Mouse (Mus musculus) lung, postnatal 10 days (tissue): Measurements from ENCODE around the gene Srrm4.

ENCODE experiments used
- DNase-seq: peaks from one replicate; pipeline ENCODE4 v3.0.0; 2021

Gene Srrm4

DNA sequence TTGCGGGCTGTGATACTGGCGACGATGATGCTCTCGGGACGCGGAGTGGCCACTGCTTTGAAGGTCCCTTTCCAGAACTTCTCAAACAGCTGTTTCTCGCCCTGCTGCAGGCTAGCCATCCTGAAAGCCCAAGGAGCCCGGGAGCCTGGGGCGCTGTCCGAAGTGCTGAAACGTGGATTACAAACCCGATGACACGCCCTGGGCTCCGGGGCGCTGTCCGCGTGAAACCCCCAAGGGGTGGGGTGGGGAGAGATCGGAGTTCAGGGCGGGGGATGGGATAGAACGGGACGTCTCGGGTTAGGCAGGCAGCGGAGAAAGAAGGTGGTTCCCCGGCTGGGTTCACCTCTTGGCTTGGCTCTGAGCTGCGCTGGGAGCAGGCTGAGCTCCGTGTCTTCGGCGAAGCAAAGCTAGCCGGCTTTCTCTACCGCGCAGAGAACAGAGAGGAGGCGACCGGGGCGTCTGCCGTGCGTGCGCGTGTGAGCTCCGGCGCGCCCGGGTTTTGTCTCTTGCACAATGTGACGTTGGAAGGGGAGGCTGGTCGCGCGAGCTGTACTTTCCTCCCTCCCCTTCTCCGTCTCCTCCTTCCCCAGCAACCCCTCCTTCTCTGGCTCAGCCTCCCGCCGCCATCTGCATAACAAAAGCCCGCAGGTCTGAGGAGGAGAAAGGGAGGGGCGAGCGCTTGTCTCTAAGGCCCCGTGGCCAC is at the start of gene Srrm4:
Srrm4 (minus strand) TSS at position 472 of the 703 bp plus-strand sequence.
- DNase-seq = peak; percentile 71

DNA sequence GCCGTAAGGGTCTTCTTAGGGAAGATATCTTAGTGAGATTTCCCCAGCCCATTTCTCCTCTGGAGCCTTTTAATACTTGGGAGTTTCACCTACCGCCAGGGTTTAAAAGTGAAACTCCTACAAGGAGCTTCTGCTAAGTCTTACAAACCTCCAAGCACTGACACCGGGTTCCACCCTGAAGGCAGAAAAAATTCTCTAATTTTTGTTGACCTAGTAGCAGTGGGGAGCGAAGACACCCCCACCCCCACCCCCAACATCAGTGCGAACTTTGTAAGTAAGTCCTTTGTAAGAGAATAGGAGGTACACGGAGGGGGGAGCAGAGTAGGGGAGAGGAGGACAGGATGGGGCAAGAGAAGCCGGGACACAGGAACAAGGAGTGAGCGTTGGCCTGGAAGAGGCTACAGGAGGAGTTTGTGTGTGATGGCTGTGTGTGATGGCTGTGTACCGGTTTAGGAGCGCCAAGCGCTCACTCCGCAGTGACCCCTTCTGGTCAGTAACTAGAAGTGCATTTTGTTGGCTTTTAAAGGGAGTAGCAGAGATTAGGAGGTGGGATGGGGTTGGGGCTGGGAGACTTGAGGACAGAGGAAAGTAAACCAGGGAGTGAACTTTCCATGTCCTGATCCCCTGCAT is 1.3 kb upstream of the Srrm4 start:
- DNase-seq = peak; percentile 18

DNA sequence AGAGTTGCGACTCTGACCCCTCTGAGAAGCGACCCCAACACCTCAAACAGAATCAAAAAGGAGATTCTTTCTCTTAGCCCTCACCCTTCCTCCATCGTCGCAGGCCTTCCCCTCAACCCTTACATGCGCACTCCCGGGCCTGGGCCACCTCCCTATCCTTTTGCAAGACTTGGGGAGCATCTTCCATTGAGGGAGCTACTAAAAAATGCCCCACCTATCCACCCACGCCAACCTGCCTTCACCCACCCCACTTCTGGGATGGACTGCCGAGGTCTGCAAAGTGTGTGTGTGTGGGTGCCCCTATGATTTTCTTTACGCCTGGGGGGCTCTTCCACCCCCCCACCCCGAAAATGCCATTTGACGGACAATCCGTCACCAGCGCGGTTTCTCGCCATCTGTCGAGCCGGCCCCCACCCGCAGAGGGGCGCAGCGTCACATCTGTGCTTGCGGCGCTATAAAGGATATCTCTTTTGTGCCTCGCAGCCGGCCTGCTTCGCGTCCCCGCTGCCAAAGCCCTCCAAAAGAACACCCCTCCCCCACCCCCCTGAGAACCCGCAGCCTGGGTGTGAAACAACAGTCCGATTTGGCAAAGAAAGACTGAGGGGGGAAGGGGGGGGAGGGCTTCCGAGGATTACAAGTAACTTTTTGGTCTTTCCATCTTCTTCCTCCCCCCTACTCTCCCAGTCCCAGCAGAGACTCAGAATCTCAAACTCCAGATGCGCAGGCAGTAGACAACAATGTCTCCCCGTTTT is 608 bp upstream of the Srrm4 start:
- DNase-seq = no peak

DNA sequence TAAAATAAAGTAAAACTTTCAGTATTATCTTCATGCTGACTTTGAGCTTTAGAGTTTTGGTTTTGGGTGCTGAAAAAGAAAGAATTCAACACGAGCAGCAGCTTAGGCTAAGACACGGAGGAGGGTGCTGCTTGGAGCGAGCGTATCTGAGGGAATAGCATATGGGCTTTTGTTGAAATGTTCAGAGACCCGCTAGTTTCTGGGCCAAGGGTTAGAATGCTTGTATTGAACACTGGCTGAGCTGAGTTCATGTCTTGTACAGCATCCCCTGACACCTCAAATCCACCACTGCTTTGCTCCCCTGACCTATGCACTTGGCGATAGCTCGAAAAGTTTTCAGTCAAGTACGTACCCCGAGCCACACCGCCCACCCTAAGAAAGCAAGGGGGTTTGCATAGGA is 919 bp downstream of the Srrm4 start:
- DNase-seq = no peak

DNA sequence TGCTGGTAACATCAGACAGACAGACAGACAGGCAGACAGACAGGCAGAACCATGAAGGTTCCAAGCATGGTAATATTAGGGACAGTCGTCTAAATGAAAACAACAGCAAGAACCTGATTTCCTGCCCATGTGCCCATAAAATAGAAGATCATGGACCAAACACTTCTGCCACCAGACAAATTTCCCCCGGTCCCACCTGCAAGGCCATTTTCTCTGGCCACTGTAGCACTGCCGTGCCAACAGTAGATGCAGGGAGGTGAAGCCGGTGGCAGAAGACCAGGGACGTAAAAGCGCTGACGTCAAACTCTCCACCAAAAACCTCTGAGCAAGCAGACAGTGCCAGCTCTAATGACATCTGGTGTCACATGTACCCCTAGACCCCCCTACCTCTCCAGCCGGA is 2.0 kb downstream of the Srrm4 start:
- DNase-seq = no peak

DNA sequence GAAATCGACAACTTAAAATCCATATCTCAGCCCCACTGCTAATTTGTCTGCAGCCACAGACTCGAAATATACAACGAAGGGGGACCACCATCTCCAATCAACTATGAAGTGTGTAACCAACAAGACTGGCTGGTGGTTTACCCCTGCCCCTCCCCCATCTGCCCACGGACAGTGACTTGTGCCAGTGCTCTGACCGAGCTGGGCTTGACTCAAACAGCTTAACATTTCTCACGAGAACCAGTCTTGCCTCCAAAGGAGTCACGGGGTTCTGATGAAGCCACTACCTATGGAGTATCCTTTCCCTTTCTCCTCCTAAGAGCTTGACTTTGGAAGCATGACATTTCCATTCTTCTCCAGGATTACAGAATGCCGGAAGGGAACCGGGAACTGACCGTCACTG is 2.8 kb downstream of the Srrm4 start:
- no peak for DNase-seq

DNA sequence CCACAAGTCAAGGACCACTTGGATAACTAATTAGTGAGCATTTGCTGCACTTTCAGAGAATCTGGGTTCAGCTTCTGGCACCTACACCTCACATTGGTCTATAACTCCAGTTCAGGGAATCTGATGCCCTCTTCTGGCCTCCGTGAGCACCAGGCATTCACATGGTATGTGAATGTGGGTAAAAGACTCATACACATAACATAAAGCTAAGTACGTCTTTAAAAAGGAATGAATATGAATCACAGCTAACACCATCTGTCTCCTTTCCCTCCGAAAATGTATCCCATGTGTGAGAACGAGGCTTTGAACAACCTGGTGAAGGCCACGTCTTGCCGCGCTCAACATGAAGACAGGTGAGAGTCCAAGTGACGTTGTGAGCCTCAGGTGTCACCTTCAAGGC is 12.1 kb downstream of the Srrm4 start:
- no peak for DNase-seq

DNA sequence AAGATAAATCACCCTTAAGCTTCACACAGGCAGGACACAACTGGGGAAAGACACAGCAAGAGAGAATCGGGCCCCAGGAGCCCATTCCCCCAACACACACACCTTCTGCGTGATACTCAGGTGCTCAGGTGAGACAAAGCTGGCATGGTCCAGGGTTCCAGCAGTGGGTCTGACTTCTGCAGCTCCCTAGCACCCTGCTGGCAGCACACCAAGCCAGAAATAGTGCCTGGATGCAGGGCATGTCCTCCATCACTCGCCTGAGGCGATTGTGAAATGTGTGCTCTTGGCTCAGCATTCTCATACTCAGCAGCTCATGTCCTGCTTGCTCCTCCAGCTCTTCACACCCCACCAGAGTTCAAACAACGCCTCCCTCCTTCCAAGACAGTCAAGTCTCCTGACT is 14.5 kb downstream of the Srrm4 start:
- no peak for DNase-seq

DNA sequence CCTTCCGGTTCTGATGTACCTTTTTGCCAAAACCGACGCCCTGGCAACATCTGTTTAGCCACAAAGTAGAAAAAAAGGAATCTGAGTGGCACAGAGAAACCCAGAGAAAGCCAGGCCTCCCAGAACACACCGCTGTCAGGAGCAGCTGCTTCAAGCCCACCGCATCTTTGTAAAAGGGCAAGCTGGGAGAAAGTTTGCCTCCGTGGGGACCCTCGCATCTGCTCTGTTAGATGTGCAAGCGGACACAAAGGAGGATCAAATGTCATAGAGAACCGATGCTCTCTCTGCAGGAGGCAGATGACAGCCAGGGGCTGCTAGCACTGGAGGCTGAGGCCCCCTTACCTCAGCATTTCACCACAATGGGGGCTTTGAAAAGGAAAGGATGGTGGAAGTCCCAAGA is 18.3 kb downstream of the Srrm4 start:
- DNase-seq = no peak

DNA sequence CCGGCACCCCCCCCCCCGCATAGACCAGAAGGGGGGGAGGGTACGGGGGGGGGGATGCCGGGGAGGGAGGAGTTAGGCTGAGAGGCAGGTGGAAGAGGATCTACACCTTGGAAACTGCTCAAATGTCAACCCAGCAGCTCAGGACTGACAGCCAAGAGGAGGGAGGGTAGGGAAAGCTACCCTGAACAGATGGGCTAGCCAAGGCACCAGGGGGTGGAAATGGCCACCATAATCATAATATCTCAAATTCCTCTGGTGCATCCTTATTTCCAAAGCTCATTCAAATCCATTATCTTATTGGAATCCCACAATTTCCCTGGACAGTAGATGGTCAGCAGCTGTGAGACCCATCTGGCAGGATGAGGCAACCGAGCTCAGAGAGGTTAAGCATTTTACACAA is 19.7 kb downstream of the Srrm4 start:
- DNase-seq = no peak

DNA sequence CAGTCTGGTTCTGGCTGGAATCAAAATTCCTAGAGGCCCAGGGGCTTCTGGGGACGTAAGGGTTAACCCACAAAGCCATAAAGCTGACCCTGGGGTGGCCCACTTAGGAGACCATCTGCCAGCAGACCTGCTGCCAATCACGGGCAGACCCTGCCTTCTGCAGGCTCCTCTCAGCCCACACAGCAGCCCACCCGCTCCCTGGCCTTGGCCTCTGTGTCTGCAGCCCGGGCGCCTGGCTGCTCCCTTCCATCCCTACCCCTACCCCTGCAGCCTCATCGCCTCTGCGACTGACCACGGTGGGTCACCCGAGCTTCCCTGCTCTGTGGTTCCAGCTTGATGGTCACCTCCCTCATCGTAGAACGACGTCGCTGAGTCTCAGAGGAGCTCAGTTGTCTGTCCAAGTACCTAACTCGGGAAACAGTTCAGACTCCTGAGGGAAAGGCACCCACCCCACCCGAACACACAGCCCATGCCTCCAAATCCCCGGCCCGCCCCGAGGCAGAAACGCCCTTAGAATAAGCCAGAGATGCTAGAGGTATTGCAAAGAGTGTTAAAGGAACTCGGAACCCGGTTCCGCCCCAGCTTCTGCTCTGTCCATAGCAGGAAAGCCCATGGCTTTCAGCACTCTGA is 20.3 kb downstream of the Srrm4 start:
- DNase-seq = no peak

DNA sequence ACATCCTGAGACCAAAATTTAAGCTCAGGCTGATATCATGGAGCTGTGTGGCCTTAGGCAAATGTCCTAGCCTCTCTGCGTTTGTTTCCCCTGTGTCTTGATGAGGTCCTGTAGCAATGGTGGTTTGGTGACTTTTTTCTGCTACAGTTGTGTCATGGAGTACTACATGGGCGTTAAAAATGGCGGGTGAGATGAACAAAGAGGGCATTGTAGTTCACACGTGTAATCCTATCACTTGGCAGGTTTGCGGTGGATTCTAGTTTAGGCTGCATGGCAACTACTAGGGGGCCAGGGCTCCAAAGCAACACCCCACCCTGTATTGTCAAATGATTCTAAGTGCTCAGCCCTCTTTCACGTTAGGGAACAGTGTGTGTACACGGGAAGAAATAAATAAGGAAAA is 21.1 kb downstream of the Srrm4 start:
- no peak for DNase-seq

DNA sequence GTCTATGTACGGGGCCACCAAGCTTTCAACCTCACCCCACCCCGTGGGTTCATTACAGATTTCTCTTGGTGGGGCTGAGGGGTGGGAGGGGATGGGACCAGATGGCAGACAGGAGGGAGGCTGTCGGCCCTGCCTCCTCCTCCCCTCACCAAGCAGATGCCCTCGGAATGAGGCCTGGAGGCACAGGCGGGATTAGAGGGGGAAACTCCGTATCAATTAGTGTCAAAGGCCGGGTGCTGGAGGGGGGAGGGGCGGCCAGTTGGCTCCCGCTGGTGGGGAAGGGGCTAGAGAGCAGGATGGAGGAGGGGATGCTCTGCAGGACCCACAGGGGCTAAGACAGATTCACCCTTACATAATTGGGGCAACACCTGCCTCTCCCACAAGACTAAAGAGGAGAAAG is 22.0 kb downstream of the Srrm4 start:
- no peak for DNase-seq

DNA sequence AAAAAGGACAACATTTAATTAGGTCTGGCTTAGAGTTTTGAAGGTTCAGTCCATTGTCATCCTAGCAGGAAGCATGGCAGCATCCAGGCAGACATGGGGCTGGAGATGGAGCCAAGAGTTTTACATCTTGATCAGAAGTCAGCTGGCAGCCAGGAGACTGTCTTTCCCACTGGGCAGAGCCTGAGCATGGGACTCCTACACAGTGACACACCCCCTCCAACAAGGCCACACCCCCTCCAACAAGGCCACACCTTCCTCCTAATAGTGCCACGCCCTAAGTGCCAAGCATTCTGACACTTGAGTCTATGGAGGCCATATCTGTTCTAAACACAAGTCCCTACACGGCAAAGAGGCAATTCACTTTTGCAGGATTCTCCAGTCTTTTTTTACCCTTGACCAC is 23.6 kb downstream of the Srrm4 start:
- DNase-seq = no peak

DNA sequence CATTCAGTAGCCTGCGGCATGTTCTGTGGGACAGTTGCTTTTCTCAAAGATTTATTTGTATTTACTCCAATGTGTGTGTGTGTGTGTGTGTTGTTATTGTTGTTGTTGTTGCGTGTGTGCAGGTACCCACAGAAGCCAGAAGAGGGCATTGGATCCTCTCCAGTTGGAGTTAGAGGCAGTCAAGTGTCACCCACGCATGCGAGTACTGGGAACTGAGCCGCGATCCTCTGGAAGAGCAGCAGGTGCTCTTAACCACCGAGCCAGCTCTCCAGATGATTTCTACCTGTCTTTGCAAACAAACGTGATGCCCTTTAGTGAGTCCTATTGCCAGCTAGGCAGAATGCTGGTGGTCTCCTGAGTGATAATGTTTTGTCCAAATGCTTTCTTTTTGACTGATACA is 24.3 kb downstream of the Srrm4 start:
- DNase-seq = no peak

DNA sequence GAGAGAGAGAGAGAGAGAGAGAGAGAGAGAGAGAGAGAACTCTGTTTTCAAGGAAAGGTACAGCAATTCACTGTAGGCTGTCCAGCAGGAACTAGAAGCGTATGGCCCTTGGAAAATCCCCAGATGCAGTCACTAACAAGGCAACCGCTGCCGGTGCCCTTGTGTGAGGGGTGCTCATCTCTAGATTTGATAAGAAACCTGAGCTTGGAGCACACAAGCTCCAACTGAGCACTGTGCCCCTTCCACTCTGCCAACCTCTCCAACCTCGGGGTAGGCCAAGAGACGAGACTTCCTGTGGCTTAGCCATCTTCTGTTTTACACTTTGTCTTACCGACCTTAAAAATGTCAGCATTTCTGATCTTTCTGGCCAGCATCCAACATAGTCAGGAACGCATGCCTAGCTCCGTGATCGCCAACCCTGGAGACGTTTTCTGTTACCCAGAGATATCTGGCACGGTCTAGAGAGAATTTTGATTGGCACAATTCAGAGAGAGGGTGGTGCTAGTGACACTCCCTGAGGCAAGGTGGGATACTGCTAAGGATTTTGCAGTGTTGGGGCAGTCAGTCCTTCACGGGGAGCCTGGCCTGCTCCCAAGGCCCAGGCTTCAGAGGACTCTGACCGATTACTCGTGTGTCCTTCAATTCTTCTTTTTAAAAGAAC is 25.1 kb downstream of the Srrm4 start:
- no peak for DNase-seq

DNA sequence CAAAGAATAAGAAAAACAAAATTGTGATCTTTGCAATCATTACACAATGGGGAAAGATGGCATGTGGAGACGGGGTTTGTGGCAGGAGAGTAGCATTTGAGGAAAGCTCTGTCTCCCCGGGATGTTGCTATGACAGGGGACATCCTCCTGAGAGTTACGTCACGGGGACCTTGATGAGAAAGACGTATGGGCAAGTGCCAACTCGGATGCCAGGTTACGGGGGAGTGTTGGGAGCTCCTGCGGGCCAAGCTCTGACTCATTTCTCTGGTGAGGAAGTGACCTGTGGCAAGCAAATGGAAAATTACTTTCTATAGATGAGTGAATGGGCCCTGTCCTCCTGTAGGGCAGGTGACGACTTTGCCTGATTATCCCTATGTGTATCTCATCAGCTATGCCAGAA is 26.0 kb downstream of the Srrm4 start:
- DNase-seq = no peak

DNA sequence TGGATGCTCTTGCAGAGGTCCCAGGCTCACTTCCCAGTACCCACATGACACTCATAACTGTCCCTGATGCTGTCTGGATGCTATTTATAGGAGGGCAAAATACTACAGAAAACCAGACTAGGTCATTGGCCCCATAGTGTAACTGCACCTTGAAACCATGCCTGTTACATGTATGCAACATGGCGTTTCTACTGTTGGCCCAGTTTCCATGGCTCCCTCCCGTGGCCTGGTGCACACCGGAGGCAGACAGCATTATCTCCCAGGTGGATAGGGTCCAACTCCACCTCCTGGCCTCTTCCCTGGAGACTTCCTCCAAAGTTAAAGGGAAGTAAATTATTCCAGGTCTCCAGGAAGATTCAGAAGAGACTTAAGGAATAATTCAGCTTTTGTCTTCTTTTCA is 27.2 kb downstream of the Srrm4 start:
- no peak for DNase-seq

DNA sequence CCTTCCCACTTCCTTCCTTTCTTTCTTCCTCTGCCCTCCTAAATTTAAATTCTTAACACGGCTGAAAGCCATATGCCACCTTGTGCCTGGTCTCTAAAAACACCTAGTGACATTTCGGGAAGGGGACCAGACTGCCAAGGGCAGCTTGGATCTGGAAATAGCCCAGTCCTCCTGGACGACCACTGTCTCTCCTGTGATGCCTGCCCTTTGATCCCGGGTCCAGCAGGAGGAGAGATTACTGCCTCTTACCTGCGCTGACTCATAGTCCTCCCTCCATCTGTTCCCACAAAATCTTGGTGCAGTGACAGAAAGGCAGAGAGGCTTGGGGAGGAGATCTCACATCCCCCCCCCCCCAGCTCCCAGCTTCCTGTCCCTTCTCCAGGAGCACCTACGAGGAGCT is 27.9 kb downstream of the Srrm4 start:
- DNase-seq = no peak

DNA sequence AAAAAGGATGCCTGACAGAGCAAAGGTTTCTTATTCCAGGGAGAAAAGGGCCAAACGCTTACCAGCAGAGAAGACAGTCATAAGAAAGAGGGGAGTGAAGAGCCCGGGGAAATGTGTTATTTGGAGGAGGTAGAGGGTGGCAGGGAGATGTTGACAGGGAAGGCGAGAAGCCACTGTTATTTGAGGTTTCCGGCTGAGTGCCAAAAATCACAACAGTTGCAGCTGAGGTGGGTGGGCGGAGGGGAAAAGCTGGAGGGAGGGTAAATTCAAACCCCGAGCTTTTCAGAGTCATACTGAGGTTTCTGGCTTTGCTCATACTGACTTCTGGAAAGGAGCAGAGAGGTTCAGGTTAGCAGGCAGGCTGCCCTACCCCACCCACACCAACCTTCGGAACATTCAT is 32.5 kb downstream of the Srrm4 start:
- DNase-seq = no peak

DNA sequence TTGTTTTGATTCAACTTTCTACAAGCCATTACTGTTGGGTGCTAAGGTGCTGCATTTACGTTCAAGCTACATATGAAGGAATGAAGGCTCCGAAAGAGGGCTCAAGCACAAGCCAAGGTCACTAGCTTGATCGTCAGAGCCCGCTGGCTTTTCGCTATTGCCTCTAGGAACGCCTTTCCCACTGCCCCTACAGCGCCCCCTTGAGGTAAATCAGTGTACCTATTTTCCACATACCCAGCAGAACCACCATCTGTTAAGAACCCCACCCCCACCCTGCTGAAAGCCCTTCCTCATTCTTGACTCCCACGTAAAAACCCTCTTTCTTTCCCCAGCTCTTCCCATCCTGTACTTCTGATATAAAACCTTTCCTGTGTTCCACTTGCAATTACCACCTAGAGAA is 35.0 kb downstream of the Srrm4 start:
- DNase-seq = no peak

DNA sequence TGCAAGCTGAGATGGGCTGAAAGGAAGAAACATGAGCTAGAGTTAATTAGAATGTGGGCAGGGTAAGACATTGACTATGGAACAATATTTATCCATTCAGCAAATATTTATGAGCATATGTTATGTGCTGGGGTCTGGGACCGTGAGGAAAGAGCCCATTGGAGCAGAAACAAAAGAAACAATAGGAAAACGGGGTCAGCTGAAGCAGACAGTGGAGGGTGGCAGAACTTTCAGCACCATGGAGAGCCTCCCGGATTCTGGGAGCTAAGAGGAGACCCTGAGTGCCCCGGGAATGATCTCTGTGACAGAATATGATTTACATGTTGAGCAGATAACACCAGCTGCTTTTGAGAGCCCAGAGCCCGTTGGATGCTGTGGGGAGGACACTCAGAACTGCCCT is 37.7 kb downstream of the Srrm4 start:
- DNase-seq = peak; percentile 6

DNA sequence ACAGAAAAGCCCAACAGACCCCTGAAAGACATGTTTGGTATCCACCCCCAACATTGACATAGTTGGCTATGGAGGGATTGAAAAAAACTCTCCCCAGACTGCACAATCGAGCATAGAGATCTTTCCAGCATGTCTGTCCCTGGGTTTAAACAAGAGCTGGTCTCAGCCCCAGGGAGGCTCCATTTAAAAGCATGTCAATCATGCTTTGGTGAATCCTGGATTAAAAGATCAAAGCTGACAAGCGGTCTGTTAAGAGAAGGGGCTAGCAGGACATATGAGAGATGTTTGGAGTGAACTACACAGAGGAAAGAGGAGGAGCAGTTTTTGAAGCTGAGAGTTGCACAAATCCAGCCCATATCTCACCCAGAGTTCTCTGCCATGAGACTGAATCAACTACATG is 38.5 kb downstream of the Srrm4 start:
- DNase-seq = no peak
